Mouse (Mus musculus): Measurements from ENCODE around the gene Zmym2. TPM values are rescaled to one million over a fixed set of nuclear protein-coding genes. Genes with fewer than 3 reads are reported as not detected.
A peak's percentile ranks its signal among the peaks of the same experiment; 100 is the strongest.

Zmym2 gene
- total and polyA plus RNA-seq, 3 experiments, result 6.9 to 34.7 (median 29.1) TPM

GRCm38 (mm10) chr14:56935481-56935880, 49.0 kb downstream of the Zmym2 start:
- TF ChIP-seq EP300 (IDR thresholded peaks at IDR 0.05; ENCODE audit: insufficient read depth, low read depth, low read length) (no peak), CTCF (IDR thresholded peaks at IDR 0.05) (no peak), POLR2A (IDR thresholded peaks at IDR 0.05; ENCODE audit: insufficient read depth, low read depth, low read length) (no peak)
- intact Hi-C loops (cut with DNase I), result no loop called here
- WGBS, result 85% methylated on average over 6 of the region's 6 CpGs

GRCm38 (mm10) chr14:56939903-56940302, 53.5 kb downstream of the Zmym2 start:
- Histone ChIP-seq H3K4me3 (no peak overlapping the region), H3K27me3 (ENCODE audit: control insufficient read depth, insufficient read depth, low read length) (no peaks in the 10 kb centered on the region), H3K36me3 (ENCODE audit: control insufficient read depth, insufficient read depth, low read length) (peaks cover 5% of the 10 kb centered on the region), H3K4me1 (ENCODE audit: control insufficient read depth, insufficient read depth, low read length) (no peaks in the 10 kb centered on the region), H3K9ac (ENCODE audit: low read depth, low read length) (no peak overlapping the region), H3K27ac (no peak overlapping the region), H3K79me2 (replicated peaks; ENCODE audit: control insufficient read depth, insufficient read depth, low read length) (no peaks in the 10 kb centered on the region)
- 88% methylated on average over 1 of the region's 1 CpGs for WGBS
- intact Hi-C loops (cut with DNase I), result no loop called here
- TF ChIP-seq POLR2A (IDR thresholded peaks at IDR 0.05; ENCODE audit: insufficient read depth, low read depth, low read length) (no peak), EP300 (IDR thresholded peaks at IDR 0.05; ENCODE audit: insufficient read depth, low read depth, low read length) (no peak), CTCF (IDR thresholded peaks at IDR 0.05) (no peak)
- no peak for DNase-seq

More at GRCm38 (mm10) chr14:56935481-56935880, 49.0 kb downstream of the Zmym2 start:
- no peak overlapping the region for H3K4me3 ChIP-seq
- no peaks in the 10 kb centered on the region for H3K79me2 ChIP-seq (replicated peaks; ENCODE audit: control insufficient read depth, insufficient read depth, low read length)
- no peaks in the 10 kb centered on the region for H3K27me3 ChIP-seq (ENCODE audit: control insufficient read depth, insufficient read depth, low read length)
- H3K27ac ChIP-seq, result no peak overlapping the region
- no peaks in the 10 kb centered on the region for H3K4me1 ChIP-seq (ENCODE audit: control insufficient read depth, insufficient read depth, low read length)
- DNase-seq, result no peak
- no peaks in the 10 kb centered on the region; the same call in 1 of the 2 replicates for H3K36me3 ChIP-seq (ENCODE audit: control insufficient read depth, insufficient read depth, low read length)
- no peak overlapping the region for H3K9ac ChIP-seq (ENCODE audit: low read depth, low read length)

GRCm38 (mm10) chr14:56952928-56953327, 66.5 kb downstream of the Zmym2 start:
- TF ChIP-seq CTCF (IDR thresholded peaks at IDR 0.05), result no peak
- TF ChIP-seq EP300 (IDR thresholded peaks at IDR 0.05; ENCODE audit: insufficient read depth, low read depth, low read length), result no peak
- no peak for TF ChIP-seq POLR2A (IDR thresholded peaks at IDR 0.05; ENCODE audit: insufficient read depth, low read depth, low read length)
- Histone ChIP-seq H3K27ac (no peak overlapping the region), H3K4me1 (ENCODE audit: control insufficient read depth, insufficient read depth, low read length) (no peaks in the 10 kb centered on the region), H3K9ac (ENCODE audit: low read depth, low read length) (no peak overlapping the region), H3K4me3 (no peak overlapping the region), H3K27me3 (ENCODE audit: control insufficient read depth, insufficient read depth, low read length) (no peaks in the 10 kb centered on the region), H3K36me3 (ENCODE audit: control insufficient read depth, insufficient read depth, low read length) (peaks cover 16% of the 10 kb centered on the region), H3K79me2 (replicated peaks; ENCODE audit: control insufficient read depth, insufficient read depth, low read length) (no peaks in the 10 kb centered on the region)
- intact Hi-C loops (cut with DNase I), result loop anchor here (10.0 kb wide), 1 partner anchor 338 kb away; no protein-coding TSS in a partner anchor
- 96% methylated on average over 4 of the region's 4 CpGs for WGBS
- no peak for DNase-seq

GRCm38 (mm10) chr14:56954393-56954792, 67.9 kb downstream of the Zmym2 start:
- H3K27ac ChIP-seq, result no peak overlapping the region
- no peak for DNase-seq
- H3K79me2 ChIP-seq (replicated peaks; ENCODE audit: control insufficient read depth, insufficient read depth, low read length), result no peaks in the 10 kb centered on the region
- H3K4me3 ChIP-seq, result no peak overlapping the region
- no peaks in the 10 kb centered on the region for H3K27me3 ChIP-seq (ENCODE audit: control insufficient read depth, insufficient read depth, low read length)
- H3K4me1 ChIP-seq (ENCODE audit: control insufficient read depth, insufficient read depth, low read length), result no peaks in the 10 kb centered on the region
- no peak overlapping the region for H3K9ac ChIP-seq (ENCODE audit: low read depth, low read length)
- TF ChIP-seq EP300 (IDR thresholded peaks at IDR 0.05; ENCODE audit: insufficient read depth, low read depth, low read length), result no peak
- H3K36me3 ChIP-seq (ENCODE audit: control insufficient read depth, insufficient read depth, low read length), result peaks cover 12% of the 10 kb centered on the region
- intact Hi-C loops (cut with DNase I), result loop anchor here (10.0 kb wide), 1 partner anchor 340 kb away; no protein-coding TSS in a partner anchor

- H3K27me3 ChIP-seq (ENCODE audit: control insufficient read depth, insufficient read depth, low read length), result no peaks in the 10 kb centered on the region
- no peak overlapping the region for H3K9ac ChIP-seq (ENCODE audit: low read depth, low read length)
- H3K36me3 ChIP-seq (ENCODE audit: control insufficient read depth, insufficient read depth, low read length), result no peaks in the 10 kb centered on the region
- no peaks in the 10 kb centered on the region for H3K79me2 ChIP-seq (replicated peaks; ENCODE audit: control insufficient read depth, insufficient read depth, low read length)
- no peak overlapping the region for H3K4me3 ChIP-seq
- H3K4me1 ChIP-seq (ENCODE audit: control insufficient read depth, insufficient read depth, low read length), result no peaks in the 10 kb centered on the region
- TF ChIP-seq CTCF (IDR thresholded peaks at IDR 0.05) (peak; percentile 82), POLR2A (IDR thresholded peaks at IDR 0.05; ENCODE audit: insufficient read depth, low read depth, low read length) (no peak), EP300 (IDR thresholded peaks at IDR 0.05; ENCODE audit: insufficient read depth, low read depth, low read length) (no peak)
- DNase-seq, result no peak
- 60% methylated on average over 2 of the region's 2 CpGs for WGBS
- intact Hi-C loops (cut with DNase I), result loop anchor here (1.0 kb wide), 1 partner anchor 93 kb away; no protein-coding TSS in a partner anchor
- H3K27ac ChIP-seq, result no peak overlapping the region
Measured at GRCm38 (mm10) chr14:56963969-56964734, 77.7 kb downstream of the Zmym2 start.

- H3K4me3 ChIP-seq, result no peak overlapping the region
- DNase-seq, result no peak
- intact Hi-C loops (cut with DNase I), result no loop called here
- H3K4me1 ChIP-seq (ENCODE audit: control insufficient read depth, insufficient read depth, low read length), result no peaks in the 10 kb centered on the region
- H3K27me3 ChIP-seq (ENCODE audit: control insufficient read depth, insufficient read depth, low read length), result no peaks in the 10 kb centered on the region
- H3K27ac ChIP-seq, result no peak overlapping the region
- H3K9ac ChIP-seq (ENCODE audit: low read depth, low read length), result no peak overlapping the region
- 78% methylated on average over 8 of the region's 8 CpGs for WGBS
- TF ChIP-seq EP300 (IDR thresholded peaks at IDR 0.05; ENCODE audit: insufficient read depth, low read depth, low read length), result no peak
- TF ChIP-seq CTCF (IDR thresholded peaks at IDR 0.05), result no peak
- no peak for TF ChIP-seq POLR2A (IDR thresholded peaks at IDR 0.05; ENCODE audit: insufficient read depth, low read depth, low read length)
- H3K36me3 ChIP-seq (ENCODE audit: control insufficient read depth, insufficient read depth, low read length), result no peaks in the 10 kb centered on the region
- no peaks in the 10 kb centered on the region for H3K79me2 ChIP-seq (replicated peaks; ENCODE audit: control insufficient read depth, insufficient read depth, low read length)
Measured at GRCm38 (mm10) chr14:56969653-56970052, 83.2 kb downstream of the Zmym2 start.

Measured in heart, adult 2 months (tissue).